Mouse (Mus musculus) hindbrain, postnatal 0 days (tissue): ENCODE data around the gene Hsf2bp. TPM values are rescaled to one million over a fixed set of nuclear protein-coding genes. Genes with fewer than 3 reads are reported as not detected.

Experiments used
- ATAC-seq: fragments of 200-750 bp; cut with Nextera tagmentation; 2 replicates; pipeline ENCODE4 v1.8.0; 2017; ENCODE audit warnings: mild to moderate bottlenecking, moderate TSS enrichment, moderate library complexity
- DNase-seq: peaks from one replicate; pipeline ENCODE4 v3.0.0-alpha.2; 2015; ENCODE audit warnings: low spot score
- H3K27ac ChIP-seq: fragments of 300-500 bp; sonication (generic); 2 replicates; pipeline ENCODE4 v1.5.1; 2014; ENCODE audit warnings: mild to moderate bottlenecking
- H3K27me3 ChIP-seq: fragments of 300-500 bp; sonication (generic); 2 replicates; pipeline ENCODE4 v1.6.1; 2014; ENCODE audit warnings: low read length, mixed read lengths; ENCODE audit not compliant: insufficient read depth
- H3K36me3 ChIP-seq: fragments of 300-500 bp; sonication (generic); 2 replicates; pipeline ENCODE4 v1.6.1; 2014; ENCODE audit warnings: low read length, mixed read lengths; ENCODE audit not compliant: insufficient read depth
- H3K4me1 ChIP-seq: fragments of 300-500 bp; sonication (generic); 2 replicates; pipeline ENCODE4 v1.6.1; 2014; ENCODE audit warnings: antibody characterized with exemption, low read length, mixed read lengths; ENCODE audit not compliant: insufficient read depth
- H3K4me2 ChIP-seq: fragments of 300-500 bp; sonication (generic); 2 replicates; pipeline ENCODE4 v1.6.1; 2014; ENCODE audit warnings: low read depth, mild to moderate bottlenecking, low read length, moderate library complexity, mixed read lengths
- H3K4me3 ChIP-seq: fragments of 300-500 bp; sonication (generic); 2 replicates; pipeline ENCODE4 v1.5.1; 2014; ENCODE audit warnings: low read length
- H3K9ac ChIP-seq: fragments of 300-500 bp; sonication (generic); replicated peaks from 2 replicates; pipeline ENCODE4 v1.6.1; 2014; ENCODE audit warnings: mild to moderate bottlenecking, low read length, moderate library complexity, mixed read lengths
- H3K9me3 ChIP-seq: fragments of 300-500 bp; sonication (generic); 2 replicates; pipeline ENCODE4 v1.6.1; 2016; ENCODE audit warnings: low read length, mixed read lengths
- CTCF ChIP-seq: IDR thresholded peaks from 2 replicates; pipeline ENCODE4 v1.5.1; 2016; ENCODE audit warnings: antibody characterized with exemption, control low read depth, low read depth
- WGBS: fragments of 180-500 bp; shearing (Covaris S2); extraction: QIAGEN DNeasy Blood & Tissue Kit; methylation state at CpG from one replicate; pipeline ENCODE4 v1.1.7; 2014; 5-methylcytosine and 5-hydroxymethylcytosine counted together
- polyA plus RNA-seq: library from polyadenylated mRNA; unstranded; fragments of >200 nt; fragmentation: Nextera tagmentation; extraction: Ambion mirVana; gene quantifications from 2 replicates; pipeline ENCODE4 v1.2.1, GENCODE M21; 2015
- total RNA-seq: library from RNA; depleted of rRNA; stranded (reverse); fragments of >200 nt; gene quantifications from 2 replicates; pipeline ENCODE4 v1.2.3, GENCODE M21; 2014

The Hsf2bp gene
- total and polyA plus RNA-seq, 2 experiments from 2014 or later = 0.58 to 0.84 TPM

DNA sequence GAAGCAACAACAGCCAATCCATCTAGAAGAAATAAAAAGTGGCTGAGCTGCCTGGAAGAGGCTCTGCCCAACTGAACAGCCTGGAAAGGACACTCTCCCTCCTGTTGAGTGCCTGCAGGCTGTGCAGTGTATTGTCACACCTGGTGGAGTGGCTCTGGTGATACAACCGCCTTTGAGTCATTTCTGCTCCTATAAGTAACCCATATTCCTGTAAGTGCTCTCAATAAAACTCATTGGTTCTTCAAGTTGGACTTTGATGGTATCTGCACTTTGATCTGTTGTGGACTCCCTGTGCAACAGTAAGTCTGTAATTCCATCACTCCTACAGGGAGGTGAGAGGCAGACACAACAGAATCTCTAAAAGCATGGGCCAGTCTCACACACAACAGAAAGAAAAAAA, 42.8 kb downstream of the Hsf2bp start:
- DNase-seq (no peak), ATAC-seq (no peak)
- H3K36me3 ChIP-seq = no peaks in the 10 kb centered on the region
- H3K4me1 ChIP-seq = no peaks in the 10 kb centered on the region
- no peaks in the 10 kb centered on the region for H3K9me3 ChIP-seq
- no peak overlapping the region for H3K27ac ChIP-seq
- H3K9ac ChIP-seq = no peak overlapping the region
- no peaks in the 10 kb centered on the region for H3K27me3 ChIP-seq
- H3K4me2 ChIP-seq = no peak overlapping the region
- WGBS = 89% methylated on average over 1 of the region's 1 CpGs
- TF ChIP-seq CTCF = no peak
- no peak overlapping the region for H3K4me3 ChIP-seq

DNA sequence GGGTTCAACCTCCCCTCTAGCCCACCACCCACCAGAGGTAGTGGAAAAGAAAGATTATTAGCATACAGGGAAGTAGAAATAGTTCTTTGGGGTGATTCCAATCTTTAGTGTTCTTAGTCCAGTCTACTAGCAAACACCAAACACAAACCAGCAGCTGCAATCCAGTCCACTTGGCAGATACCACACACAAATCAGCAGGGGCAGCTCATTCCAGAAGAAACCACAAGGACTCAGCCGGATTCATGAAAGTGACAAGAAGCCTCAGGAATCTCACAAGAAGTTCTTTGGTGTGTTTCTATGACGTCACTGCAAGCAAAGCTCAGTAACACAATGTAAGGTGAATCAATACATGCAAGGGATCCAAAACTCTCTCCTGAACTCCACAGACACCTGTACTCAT, 44.1 kb downstream of the Hsf2bp start:
- Histone ChIP-seq H3K27me3 (no peaks in the 10 kb centered on the region), H3K36me3 (no peaks in the 10 kb centered on the region), H3K4me2 (no peak overlapping the region), H3K27ac (no peak overlapping the region), H3K9me3 (no peaks in the 10 kb centered on the region), H3K4me3 (no peak overlapping the region), H3K4me1 (no peaks in the 10 kb centered on the region), H3K9ac (no peak overlapping the region)
- 59% methylated on average over 2 of the region's 2 CpGs for WGBS
- TF ChIP-seq CTCF = no peak
- no peak for ATAC-seq
- DNase-seq = no peak

DNA sequence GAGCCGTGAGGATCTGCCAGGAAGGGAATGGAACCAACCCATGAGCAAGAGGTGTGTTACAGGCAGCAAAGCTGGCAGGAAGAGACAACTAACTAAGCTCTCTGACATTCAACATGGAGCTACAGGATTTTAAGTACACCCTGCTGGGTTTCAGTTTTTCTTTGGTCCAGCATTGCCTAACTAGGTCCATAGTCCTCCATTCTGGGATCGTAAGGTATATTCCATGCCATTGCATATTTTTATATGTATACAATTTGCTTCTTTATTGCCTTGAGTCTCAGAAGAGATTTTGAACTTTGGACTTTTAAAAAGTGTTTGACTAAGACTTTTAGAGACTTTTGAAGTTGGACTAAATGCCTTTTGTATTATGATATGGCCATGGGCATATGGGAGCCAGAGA, 47.1 kb downstream of the Hsf2bp start:
- no peak for TF ChIP-seq CTCF
- no peak for DNase-seq
- no peaks in the 10 kb centered on the region for H3K9me3 ChIP-seq
- no peak overlapping the region for H3K27ac ChIP-seq
- WGBS = 91% methylated on average over 2 of the region's 2 CpGs
- no peak overlapping the region for H3K4me2 ChIP-seq
- no peak overlapping the region for H3K4me3 ChIP-seq
- no peaks in the 10 kb centered on the region for H3K36me3 ChIP-seq
- H3K9ac ChIP-seq = no peak overlapping the region
- no peaks in the 10 kb centered on the region for H3K4me1 ChIP-seq
- H3K27me3 ChIP-seq = no peaks in the 10 kb centered on the region
- no peak for ATAC-seq

DNA sequence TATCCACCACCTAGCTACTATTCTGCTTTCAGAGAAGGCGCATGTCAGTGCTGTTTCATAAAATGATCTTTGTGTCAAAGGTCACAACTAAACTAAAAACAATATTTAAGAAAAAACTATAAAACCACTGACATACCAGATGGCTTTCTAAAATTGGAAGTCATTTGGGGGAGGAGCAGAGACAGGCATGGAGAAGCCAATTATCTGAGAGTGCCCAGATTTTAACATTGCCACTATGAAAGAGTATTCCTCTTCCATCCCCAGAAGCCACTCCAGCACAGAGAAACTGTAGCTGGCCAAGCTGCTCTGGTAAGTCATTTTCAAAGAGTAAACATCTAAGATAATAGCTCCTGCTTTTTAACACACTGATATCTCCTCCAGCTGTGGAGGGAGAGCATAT, 49.2 kb downstream of the Hsf2bp start:
- no peak overlapping the region for H3K9ac ChIP-seq
- H3K27me3 ChIP-seq = no peaks in the 10 kb centered on the region
- H3K36me3 ChIP-seq = no peaks in the 10 kb centered on the region
- ATAC-seq (no peak), DNase-seq (no peak)
- no peak overlapping the region for H3K4me3 ChIP-seq
- H3K27ac ChIP-seq = no peak overlapping the region
- H3K4me1 ChIP-seq = no peaks in the 10 kb centered on the region
- H3K4me2 ChIP-seq = no peak overlapping the region
- no peaks in the 10 kb centered on the region for H3K9me3 ChIP-seq
- no peak for TF ChIP-seq CTCF
- 87% methylated on average over 1 of the region's 1 CpGs for WGBS

DNA sequence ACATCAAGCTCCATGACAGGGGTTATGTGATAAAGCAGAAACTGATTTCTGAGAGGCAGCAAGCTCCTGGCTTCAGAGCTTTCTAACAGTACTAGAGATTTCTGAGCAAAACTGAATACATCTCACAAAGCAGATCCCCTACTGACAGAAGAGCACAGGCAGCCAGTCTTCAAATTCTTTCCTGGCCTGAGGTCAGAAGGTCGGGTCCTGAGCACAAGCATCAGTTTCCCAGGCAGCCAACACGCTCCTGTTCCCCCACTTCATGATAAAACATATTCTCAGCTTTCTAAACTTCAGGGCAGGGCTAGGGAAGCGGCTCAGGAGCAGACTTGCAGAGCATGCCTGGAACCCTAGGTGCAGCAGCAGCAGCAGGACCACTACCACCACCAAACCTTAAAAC, 52.7 kb downstream of the Hsf2bp start:
- Histone ChIP-seq H3K27ac (no peak overlapping the region), H3K4me1 (no peaks in the 10 kb centered on the region), H3K27me3 (no peaks in the 10 kb centered on the region), H3K9ac (no peak overlapping the region), H3K4me3 (no peak overlapping the region), H3K9me3 (no peaks in the 10 kb centered on the region), H3K4me2 (no peak overlapping the region), H3K36me3 (no peaks in the 10 kb centered on the region)
- TF ChIP-seq CTCF = no peak
- ATAC-seq = no peak
- 45% methylated on average over 3 of the region's 3 CpGs for WGBS
- no peak for DNase-seq

DNA sequence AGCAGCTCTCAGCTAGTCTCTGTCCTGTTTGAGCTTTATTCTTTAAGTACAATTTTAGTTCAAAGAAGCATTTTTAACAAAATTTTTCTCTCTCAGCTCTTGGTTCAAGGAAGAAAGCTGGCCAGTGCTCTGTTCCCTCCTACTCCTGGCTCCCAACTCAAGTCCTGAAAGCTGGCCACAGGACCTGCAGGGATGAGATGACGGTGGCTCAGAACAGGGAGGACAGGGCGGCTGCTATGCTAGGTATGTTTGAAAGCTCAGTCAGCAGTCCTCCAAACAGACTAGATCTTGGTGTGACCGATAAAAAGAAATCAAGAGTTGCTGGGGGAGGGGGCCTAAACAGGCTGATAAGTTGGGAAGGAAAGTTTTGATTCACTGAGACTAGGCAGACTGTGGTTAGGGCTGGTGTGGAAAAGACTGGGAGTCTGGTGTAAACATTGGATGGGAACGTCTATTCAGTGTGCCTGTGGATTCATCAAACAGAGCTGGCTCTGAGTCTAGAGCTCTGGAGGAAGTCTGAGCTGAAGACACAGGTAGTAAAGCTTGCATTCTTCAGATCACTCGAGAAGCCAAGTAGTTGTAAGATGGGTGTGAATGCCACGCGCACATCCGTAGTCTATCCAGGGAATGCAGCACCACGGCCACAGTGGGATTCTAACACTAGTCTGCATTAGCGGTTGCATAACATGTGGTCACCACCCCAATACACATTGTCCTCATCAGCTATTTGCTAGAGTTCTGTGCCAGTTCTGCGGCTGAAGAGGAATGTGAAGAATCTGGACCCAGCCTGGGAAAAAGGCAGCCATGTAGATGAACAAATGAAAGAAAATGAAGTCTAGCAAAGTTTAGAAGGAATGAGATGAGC, 53.6 kb downstream of the Hsf2bp start:
- Histone ChIP-seq H3K9ac (no peak overlapping the region), H3K27ac (no peak overlapping the region), H3K4me1 (no peaks in the 10 kb centered on the region), H3K27me3 (no peaks in the 10 kb centered on the region), H3K4me3 (no peak overlapping the region), H3K36me3 (no peaks in the 10 kb centered on the region), H3K4me2 (no peak overlapping the region), H3K9me3 (no peaks in the 10 kb centered on the region)
- 84% methylated on average over 11 of the region's 11 CpGs for WGBS
- DNase-seq (no peak), ATAC-seq (no peak)
- TF ChIP-seq CTCF = no peak

DNA sequence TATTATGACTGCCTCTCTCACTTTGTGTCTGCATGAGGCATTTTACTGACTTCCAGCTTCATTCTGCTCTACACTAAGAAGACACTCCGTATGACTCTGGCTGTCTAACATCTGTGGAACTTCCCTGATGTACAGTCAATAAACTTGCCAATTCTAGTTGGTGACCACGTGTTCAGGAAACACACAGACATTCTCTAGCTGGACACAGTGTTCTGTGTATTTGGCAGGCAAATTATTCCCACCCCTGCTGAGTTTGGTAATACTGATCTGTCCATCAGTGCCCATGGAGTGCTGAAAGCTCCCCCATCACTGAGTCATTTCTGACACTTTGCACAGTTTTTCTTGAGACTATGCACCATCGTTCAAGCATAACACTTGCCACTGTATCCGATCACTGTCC, 56.3 kb downstream of the Hsf2bp start:
- H3K4me2 ChIP-seq = no peak overlapping the region
- H3K27ac ChIP-seq = no peak overlapping the region
- H3K4me1 ChIP-seq = no peaks in the 10 kb centered on the region
- H3K9me3 ChIP-seq = no peaks in the 10 kb centered on the region
- no peak for DNase-seq
- H3K4me3 ChIP-seq = no peak overlapping the region
- 55% methylated on average over 4 of the region's 4 CpGs for WGBS
- no peaks in the 10 kb centered on the region for H3K27me3 ChIP-seq
- no peak for TF ChIP-seq CTCF
- no peaks in the 10 kb centered on the region for H3K36me3 ChIP-seq
- ATAC-seq = no peak
- no peak overlapping the region for H3K9ac ChIP-seq
